Mouse (Mus musculus): ENCODE measurements around the gene March4. TPM values are rescaled to one million over a fixed set of nuclear protein-coding genes. Genes with fewer than 3 reads are reported as not detected.

Gene March4
- polyA plus RNA-seq, 1 experiment from 2014 or later, result 5.8 TPM

- Histone ChIP-seq H3K4me3 (no peak overlapping the region), H3K9ac (no peak overlapping the region), H3K27me3 (replicated peaks) (no peaks in the 10 kb centered on the region), H3K4me2 (replicated peaks) (no peak overlapping the region), H3K27ac (no peak overlapping the region), H3K4me1 (peaks cover 17% of the 10 kb centered on the region), H3K36me3 (peaks cover under 1% of the 10 kb centered on the region; the same call in 1 of the 2 replicates), H3K9me3 (no peaks in the 10 kb centered on the region)
- WGBS, result 26% methylated on average over 8 of the region's 8 CpGs
- peak; percentile 85 for ATAC-seq (ENCODE audit: low FRiP score, low read depth)
These were observed 135.2 kb downstream of the March4 start for GRCm38 (mm10) chr1:72401331-72402069.

GRCm38 (mm10) chr1:72400616-72401015, 136.1 kb downstream of the March4 start:
- no peak for ATAC-seq (ENCODE audit: low FRiP score, low read depth)
- Histone ChIP-seq H3K4me3 (no peak overlapping the region), H3K27ac (no peak overlapping the region), H3K4me1 (peaks cover 17% of the 10 kb centered on the region), H3K27me3 (replicated peaks) (no peaks in the 10 kb centered on the region), H3K36me3 (peaks cover 10% of the 10 kb centered on the region; the same call in 1 of the 2 replicates), H3K9ac (no peak overlapping the region), H3K4me2 (replicated peaks) (no peak overlapping the region), H3K9me3 (no peaks in the 10 kb centered on the region)
- 82% methylated on average over 9 of the region's 9 CpGs for WGBS

- Histone ChIP-seq H3K4me3 (no peak overlapping the region), H3K27ac (no peak overlapping the region), H3K36me3 (peaks cover 17% of the 10 kb centered on the region; the same call in 1 of the 2 replicates), H3K9ac (no peak overlapping the region), H3K9me3 (no peaks in the 10 kb centered on the region), H3K4me1 (peaks cover 17% of the 10 kb centered on the region), H3K4me2 (replicated peaks) (no peak overlapping the region), H3K27me3 (replicated peaks) (no peaks in the 10 kb centered on the region)
- WGBS, result 88% methylated on average over 8 of the region's 8 CpGs
- ATAC-seq (ENCODE audit: low FRiP score, low read depth), result no peak
These were observed 136.9 kb downstream of the March4 start for GRCm38 (mm10) chr1:72399720-72400401.

GRCm38 (mm10) chr1:72390420-72390819, 146.3 kb downstream of the March4 start:
- H3K4me1 ChIP-seq, result no peaks in the 10 kb centered on the region
- no peak overlapping the region for H3K4me3 ChIP-seq
- no peaks in the 10 kb centered on the region for H3K27me3 ChIP-seq (replicated peaks)
- peaks cover 10% of the 10 kb centered on the region; the same call in 1 of the 2 replicates for H3K36me3 ChIP-seq
- H3K27ac ChIP-seq, result no peak overlapping the region
- no peak for ATAC-seq (ENCODE audit: low FRiP score, low read depth)
- WGBS, result 77% methylated on average over 4 of the region's 4 CpGs
- H3K9ac ChIP-seq, result no peak overlapping the region
- no peak overlapping the region for H3K4me2 ChIP-seq (replicated peaks)
- no peaks in the 10 kb centered on the region for H3K9me3 ChIP-seq

- ATAC-seq (ENCODE audit: low FRiP score, low read depth), result no peak
- H3K27me3 ChIP-seq (replicated peaks), result no peaks in the 10 kb centered on the region
- no peak overlapping the region for H3K27ac ChIP-seq
- H3K4me3 ChIP-seq, result no peak overlapping the region
- H3K4me1 ChIP-seq, result no peaks in the 10 kb centered on the region
- no peak overlapping the region for H3K4me2 ChIP-seq (replicated peaks)
- WGBS, result 86% methylated on average over 5 of the region's 5 CpGs
- peaks cover 12% of the 10 kb centered on the region; the same call in 1 of the 2 replicates for H3K36me3 ChIP-seq
- no peak overlapping the region for H3K9ac ChIP-seq
- H3K9me3 ChIP-seq, result no peaks in the 10 kb centered on the region
These were observed 153.1 kb downstream of the March4 start for GRCm38 (mm10) chr1:72383651-72384050.

- H3K4me3 ChIP-seq, result no peak overlapping the region
- H3K9me3 ChIP-seq, result no peaks in the 10 kb centered on the region
- no peaks in the 10 kb centered on the region for H3K27me3 ChIP-seq (replicated peaks)
- H3K4me1 ChIP-seq, result no peaks in the 10 kb centered on the region
- no peak overlapping the region for H3K4me2 ChIP-seq (replicated peaks)
- H3K27ac ChIP-seq, result no peak overlapping the region
- WGBS, result 95% methylated on average over 7 of the region's 7 CpGs
- peaks cover 12% of the 10 kb centered on the region; the same call in 1 of the 2 replicates for H3K36me3 ChIP-seq
- no peak for ATAC-seq (ENCODE audit: low FRiP score, low read depth)
- H3K9ac ChIP-seq, result no peak overlapping the region
These were observed 153.7 kb downstream of the March4 start for GRCm38 (mm10) chr1:72383056-72383455.

GRCm38 (mm10) chr1:72380544-72380943, 156.2 kb downstream of the March4 start:
- no peak for ATAC-seq (ENCODE audit: low FRiP score, low read depth)
- 98% methylated on average over 3 of the region's 3 CpGs for WGBS

GRCm38 (mm10) chr1:72379752-72380353, 156.9 kb downstream of the March4 start:
- no peak overlapping the region for H3K9ac ChIP-seq
- no peaks in the 10 kb centered on the region for H3K4me1 ChIP-seq
- H3K27ac ChIP-seq, result no peak overlapping the region
- WGBS, result 86% methylated on average over 11 of the region's 11 CpGs
- H3K36me3 ChIP-seq, result peaks cover 6% of the 10 kb centered on the region; the same call in 1 of the 2 replicates
- no peak overlapping the region for H3K4me2 ChIP-seq (replicated peaks)
- no peaks in the 10 kb centered on the region for H3K27me3 ChIP-seq (replicated peaks)
- H3K9me3 ChIP-seq, result no peaks in the 10 kb centered on the region
- ATAC-seq (ENCODE audit: low FRiP score, low read depth), result no peak
- no peak overlapping the region for H3K4me3 ChIP-seq

More at GRCm38 (mm10) chr1:72380544-72380943, 156.2 kb downstream of the March4 start:
- Histone ChIP-seq H3K4me3 (no peak overlapping the region), H3K4me1 (no peaks in the 10 kb centered on the region), H3K9ac (no peak overlapping the region), H3K27me3 (replicated peaks) (no peaks in the 10 kb centered on the region), H3K27ac (no peak overlapping the region), H3K9me3 (no peaks in the 10 kb centered on the region), H3K4me2 (replicated peaks) (no peak overlapping the region), H3K36me3 (peaks cover 9% of the 10 kb centered on the region; the same call in 1 of the 2 replicates)

- Histone ChIP-seq H3K27ac (no peak overlapping the region), H3K9ac (no peak overlapping the region), H3K4me3 (no peak overlapping the region), H3K4me2 (replicated peaks) (no peak overlapping the region), H3K4me1 (no peaks in the 10 kb centered on the region), H3K9me3 (no peaks in the 10 kb centered on the region), H3K27me3 (replicated peaks) (no peaks in the 10 kb centered on the region), H3K36me3 (no peaks in the 10 kb centered on the region; the same call in 1 of the 2 replicates)
- WGBS, result 87% methylated on average over 4 of the region's 4 CpGs
- no peak for ATAC-seq (ENCODE audit: low FRiP score, low read depth)
These were observed 158.6 kb downstream of the March4 start for GRCm38 (mm10) chr1:72378151-72378550.

Other genes with a start within 250 kb of the March4 start
- gene Xrcc5, start 229.5 kb downstream of the March4 start, polyA plus RNA-seq (2016; fragmentation: Nextera tagmentation; extraction: Ambion mirVana), result 45.2 and 45.3 TPM in 2 replicates
- gene Smarcal1, start 46.3 kb upstream of the March4 start, polyA plus RNA-seq (2016; fragmentation: Nextera tagmentation; extraction: Ambion mirVana), result 28.1 and 30.9 TPM in 2 replicates
- gene Ankar, start 163.6 kb upstream of the March4 start, polyA plus RNA-seq (2016; fragmentation: Nextera tagmentation; extraction: Ambion mirVana), result not detected in 2 replicates
- gene Rpl37a, start 174.4 kb upstream of the March4 start, polyA plus RNA-seq (2016; fragmentation: Nextera tagmentation; extraction: Ambion mirVana), result 1,253 and 1,318 TPM in 2 replicates

Measured in neural tube, embryonic 12.5 days (tissue).